Mouse (Mus musculus): Measurements from ENCODE around the gene Krtdap. TPM values are rescaled to one million over a fixed set of nuclear protein-coding genes. Genes with fewer than 3 reads are reported as not detected.
"Not testable (repeated sequence)": the region's sequence is repeated elsewhere in the genome, so short reads cannot be mapped to it uniquely, and the experiment has no call there.

Krtdap gene
- total RNA-seq (2021), result not detected
- long read RNA-seq, experiment 1, result 0 reads
- long read RNA-seq, experiment 2, result 0 reads

DNA sequence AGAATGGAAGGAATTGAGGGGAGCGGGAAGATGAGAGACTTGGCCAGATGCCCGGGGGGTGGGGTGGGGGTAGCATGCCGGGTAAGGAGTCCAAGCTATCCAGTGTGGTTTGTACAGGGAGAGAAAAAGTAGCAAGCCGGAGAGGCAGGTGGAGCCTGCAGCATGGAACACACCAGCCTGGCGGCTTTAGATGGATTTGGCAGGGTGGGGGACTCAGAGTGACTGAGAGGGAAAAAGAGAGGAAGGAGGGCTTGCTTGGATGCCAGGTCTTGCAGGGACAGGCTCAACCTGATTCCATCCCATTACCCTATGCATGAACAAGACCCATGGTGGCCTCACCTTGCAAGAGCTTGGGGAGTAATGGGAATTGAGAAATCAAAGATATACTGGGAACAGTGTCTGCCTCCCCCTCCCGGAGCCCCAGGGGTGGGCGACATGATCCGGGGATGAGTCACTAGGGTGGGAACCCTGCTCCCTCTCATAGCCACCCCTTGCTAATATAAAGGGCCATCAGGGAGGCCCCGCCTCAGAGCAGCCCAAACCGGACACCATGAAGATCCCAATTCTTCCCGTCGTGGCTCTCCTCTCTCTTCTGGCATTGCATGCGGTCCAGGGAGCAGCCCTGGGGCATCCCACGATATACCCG, at the start of gene Krtdap:
Krtdap (plus strand) TSS at position 520 of the 646 bp plus-strand sequence.
- intact Hi-C loops (cut with DNase I), result no loop called here
- DNase-seq, result no peak

- intact Hi-C loops (cut with DNase I); DNase-seq: not testable (repeated sequence)
These were observed 45.1 kb upstream of the Krtdap start for GRCm38 (mm10) chr7:30742570-30742969.

DNA sequence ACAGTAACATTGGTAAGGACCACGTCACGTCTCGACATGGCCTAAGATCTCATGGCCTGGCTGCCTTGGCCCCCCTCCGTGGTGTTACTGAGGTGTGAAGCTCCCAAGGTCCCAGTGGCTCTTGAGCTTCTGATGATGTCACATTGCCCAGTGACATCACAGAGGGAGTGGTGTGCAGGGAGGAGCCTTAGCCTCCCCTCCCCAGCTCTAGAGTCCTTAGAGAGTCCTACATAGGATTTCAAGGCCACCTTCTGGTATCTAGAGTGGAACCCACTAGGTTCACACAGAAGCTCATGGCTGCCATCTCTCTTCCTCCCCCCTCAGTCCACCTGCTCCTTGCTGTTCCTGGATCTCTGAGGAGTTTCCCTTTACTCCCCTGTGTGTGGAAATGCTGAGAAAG, 44.1 kb upstream of the Krtdap start, which contains the start of gene Gapdhs:
Gapdhs (minus strand) TSS at position 65 of the 400 bp plus-strand sequence.
- DNase-seq; intact Hi-C loops (cut with DNase I): not testable (repeated sequence)

DNA sequence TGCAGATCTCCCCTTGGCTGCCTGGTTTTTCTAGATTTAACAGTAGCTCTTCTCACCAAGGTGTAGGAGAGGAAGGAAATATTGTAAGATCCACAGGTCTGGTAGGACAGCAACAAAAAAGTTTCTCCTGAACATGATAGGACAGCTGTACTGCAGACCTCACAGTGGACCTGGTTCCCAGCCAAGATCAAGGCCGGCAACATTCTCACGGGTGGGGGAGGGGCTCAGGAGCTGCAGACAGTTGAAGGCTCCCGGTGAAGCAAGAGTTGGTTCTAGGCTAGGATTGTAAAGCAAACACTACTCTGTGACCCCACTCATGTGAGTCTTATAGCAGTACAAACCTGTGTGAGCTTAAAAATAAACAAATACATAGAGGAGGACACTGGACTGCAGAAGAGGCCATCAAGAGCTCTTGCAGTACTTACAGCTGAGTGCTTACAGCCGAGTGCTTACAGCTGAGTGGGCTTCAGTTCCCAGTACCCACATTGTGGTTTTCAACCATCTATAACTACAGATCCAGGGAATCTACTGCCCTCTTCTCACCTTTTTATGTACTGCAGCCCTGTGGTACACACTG, 43.6 kb upstream of the Krtdap start:
- DNase-seq, result peak; percentile 51 to 70
- intact Hi-C loops (cut with DNase I), result no loop called here

GRCm38 (mm10) chr7:30747525-30748204, 40.0 kb upstream of the Krtdap start:
- DNase-seq, result no peak
- intact Hi-C loops (cut with DNase I), result no loop called here

DNA sequence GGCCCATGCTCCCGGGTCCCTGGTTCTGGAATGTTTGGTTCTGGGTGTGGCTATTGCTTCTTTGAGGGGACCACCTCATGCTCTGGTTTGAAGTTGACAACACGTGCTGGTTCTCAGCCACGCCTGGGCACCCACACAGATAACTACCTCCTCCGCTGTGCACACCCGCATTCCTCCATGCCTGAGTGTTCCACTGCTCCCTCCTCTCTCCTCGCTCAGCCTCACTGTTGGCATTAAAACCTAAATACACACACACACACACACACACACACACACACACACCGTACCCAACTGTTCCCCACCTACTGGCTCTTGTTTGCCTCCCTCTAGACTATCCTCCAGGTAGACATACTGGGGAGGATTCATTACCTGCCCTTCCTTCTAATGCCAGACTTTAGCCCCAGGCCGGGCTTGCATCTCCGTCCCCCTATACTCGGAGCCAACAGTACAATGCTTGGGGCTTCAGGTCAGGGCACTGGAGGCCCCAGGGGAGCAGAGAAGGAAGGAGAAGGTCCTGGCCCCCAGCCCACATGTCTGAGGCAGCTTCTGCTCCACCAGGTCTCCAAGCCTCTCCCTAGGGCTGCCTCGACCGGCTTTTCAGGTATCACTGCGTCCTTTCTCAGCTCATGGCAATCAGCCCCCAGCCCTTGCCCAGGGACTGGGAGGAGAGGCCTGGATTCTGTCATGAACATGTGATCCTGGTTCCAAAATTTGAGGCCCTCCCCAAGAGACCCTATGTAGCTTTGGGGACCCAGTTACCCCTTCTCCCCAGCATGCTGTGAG, 37.7 kb upstream of the Krtdap start:
- intact Hi-C loops (cut with DNase I), result no loop called here
- DNase-seq, result no peak

DNA sequence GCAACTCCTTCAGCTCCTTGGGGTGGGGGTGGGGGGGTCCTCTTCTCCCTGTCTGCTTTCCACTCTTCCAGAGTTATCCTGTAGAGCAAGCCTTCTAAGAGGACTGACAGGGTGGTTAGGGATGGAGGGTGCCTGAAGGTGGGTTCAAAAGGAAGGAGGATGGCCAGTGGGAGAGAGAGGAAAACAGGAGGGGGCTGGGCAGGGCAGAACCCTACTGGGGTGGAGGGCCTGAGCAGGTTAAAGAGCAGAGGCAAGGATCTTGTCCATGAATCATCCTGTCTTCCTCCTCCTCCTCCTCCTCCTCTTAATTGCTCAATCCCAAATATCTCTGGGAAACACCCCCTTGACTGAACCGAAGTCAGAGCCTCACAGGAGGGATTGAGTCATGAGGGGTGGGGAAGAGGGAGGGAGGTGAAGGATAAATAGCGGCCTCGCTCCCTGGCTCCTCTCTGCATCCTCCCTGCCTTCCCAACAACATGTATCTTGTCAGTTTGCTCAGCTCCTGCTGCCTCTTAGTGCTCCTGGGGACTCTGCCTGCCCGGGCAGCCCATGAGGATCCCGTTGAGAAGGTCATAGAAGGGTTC, 36.5 kb upstream of the Krtdap start, which contains the start of gene Sbsn:
Sbsn (plus strand) TSS at position 386 of the 584 bp plus-strand sequence.
- DNase-seq, result no peak
- intact Hi-C loops (cut with DNase I), result no loop called here

GRCm38 (mm10) chr7:30757001-30757400, 30.7 kb upstream of the Krtdap start:
- intact Hi-C loops (cut with DNase I), result no loop called here
- no peak for DNase-seq

GRCm38 (mm10) chr7:30758853-30759252, 28.8 kb upstream of the Krtdap start:
- intact Hi-C loops (cut with DNase I), result no loop called here

DNA sequence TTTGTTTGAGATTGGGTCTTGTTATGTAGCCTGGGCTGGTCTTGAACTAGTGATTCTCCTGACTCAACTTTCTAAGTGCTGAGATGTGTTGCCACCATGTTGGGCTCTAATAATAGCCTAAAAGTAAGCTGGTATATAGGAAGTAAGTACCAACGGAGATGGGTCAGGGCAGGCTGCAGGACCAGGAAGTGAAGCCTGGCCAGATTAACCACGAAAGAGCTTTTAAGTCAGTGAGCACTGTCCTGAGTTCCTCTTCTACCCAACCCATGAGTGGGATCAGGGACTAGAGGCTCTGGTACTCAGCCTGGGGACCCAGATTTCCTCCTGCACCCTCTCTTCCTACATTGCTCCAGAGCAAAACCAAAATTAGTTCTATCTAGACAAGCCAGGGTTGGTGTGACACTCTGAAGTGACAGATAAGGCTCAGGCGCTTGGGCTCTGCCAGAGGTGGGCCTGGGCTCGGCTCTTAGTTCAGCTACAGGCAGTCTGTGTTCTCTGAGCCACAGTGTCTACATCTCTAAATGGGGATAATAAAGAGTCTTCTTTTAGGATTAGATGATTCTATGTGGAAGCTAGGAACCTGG, 25.8 kb upstream of the Krtdap start:
- no peak for DNase-seq
- intact Hi-C loops (cut with DNase I), result no loop called here

More at GRCm38 (mm10) chr7:30758853-30759252, 28.8 kb upstream of the Krtdap start:
- DNase-seq, result peak in 1 of 2 experiments; percentile 48

- intact Hi-C loops (cut with DNase I), result no loop called here
- DNase-seq, result no peak
These were observed 24.2 kb upstream of the Krtdap start, which contains the start of gene Dmkn for GRCm38 (mm10) chr7:30763456-30763855. TSS of gene Dmkn (plus strand) at chr7:30763756.

DNA sequence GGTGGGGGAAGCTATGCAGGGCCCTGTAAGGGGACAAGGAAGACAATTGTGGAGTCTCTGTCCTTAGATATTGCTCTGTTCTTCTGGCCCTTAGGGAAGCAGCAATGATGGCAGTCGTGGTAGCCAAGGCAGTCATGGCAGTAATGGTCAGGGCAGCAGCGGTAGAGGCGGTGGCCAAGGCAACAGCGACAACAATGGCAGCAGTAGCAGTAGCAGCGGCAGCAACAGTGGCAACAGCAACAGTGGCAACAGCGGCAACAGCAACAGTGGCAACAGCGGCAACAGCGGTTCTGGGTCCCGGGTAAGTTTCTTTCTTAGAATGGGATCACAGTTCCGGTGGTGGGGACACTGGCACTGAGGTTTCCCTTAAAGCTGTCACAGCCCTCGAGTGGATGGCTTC, 22.5 kb upstream of the Krtdap start:
- no peak for DNase-seq
- intact Hi-C loops (cut with DNase I), result no loop called here

- no peak for DNase-seq
- intact Hi-C loops (cut with DNase I), result no loop called here
These were observed 21.3 kb upstream of the Krtdap start for GRCm38 (mm10) chr7:30766408-30766807.

DNA sequence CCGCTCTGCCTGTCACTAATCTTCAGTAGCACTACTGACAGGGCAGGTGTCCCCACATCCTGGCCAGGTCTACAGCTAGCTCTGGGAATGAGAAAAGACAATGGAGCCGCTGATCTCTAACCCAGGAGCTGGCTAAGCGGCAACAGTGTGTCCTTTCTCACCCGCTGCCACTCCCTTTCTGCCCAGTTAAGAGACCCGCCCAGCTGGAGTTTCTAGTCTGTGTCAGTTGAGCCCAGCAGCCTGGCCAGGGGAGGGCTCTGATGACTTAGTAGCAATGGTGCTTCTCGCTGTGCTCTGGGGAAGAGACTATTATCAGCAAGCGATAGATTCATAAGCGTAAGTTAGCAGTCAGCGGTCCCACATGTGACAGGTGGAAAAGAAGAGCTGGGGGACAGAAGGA, 18.5 kb upstream of the Krtdap start:
- intact Hi-C loops (cut with DNase I), result no loop called here
- DNase-seq, result no peak

GRCm38 (mm10) chr7:30776104-30776503, 11.6 kb upstream of the Krtdap start:
- intact Hi-C loops (cut with DNase I), result no loop called here
- DNase-seq, result no peak

- intact Hi-C loops (cut with DNase I), result no loop called here
These were observed 10.6 kb upstream of the Krtdap start for GRCm38 (mm10) chr7:30777081-30777579.

DNA sequence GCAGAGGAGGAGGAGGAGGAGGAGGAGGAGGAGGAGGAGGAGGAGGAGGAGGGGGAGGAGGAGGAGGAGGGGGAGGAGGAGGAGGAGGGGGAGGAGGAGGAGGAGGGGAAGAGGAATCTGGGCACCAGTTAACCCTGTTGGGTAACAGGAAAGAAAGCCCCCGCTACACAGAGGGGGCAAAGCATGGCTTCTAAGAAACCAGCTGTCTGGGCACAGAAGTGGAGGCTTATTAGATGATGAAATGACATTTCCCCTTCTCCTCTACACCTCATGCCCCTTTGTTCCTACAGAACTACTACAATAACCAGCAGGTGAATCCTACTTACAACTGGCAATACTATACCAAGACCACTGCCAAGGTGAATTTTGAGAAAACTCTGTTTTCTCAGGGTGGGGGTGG, 9.8 kb upstream of the Krtdap start:
- intact Hi-C loops (cut with DNase I), result no loop called here
- DNase-seq, result no peak

More at GRCm38 (mm10) chr7:30777081-30777579, 10.6 kb upstream of the Krtdap start:
- DNase-seq, result no peak

GRCm38 (mm10) chr7:30781792-30782191, 5.9 kb upstream of the Krtdap start:
- intact Hi-C loops (cut with DNase I), result no loop called here
- peak; percentile 8 to 20 for DNase-seq

GRCm38 (mm10) chr7:30782658-30783057, 5.0 kb upstream of the Krtdap start:
- no peak for DNase-seq
- intact Hi-C loops (cut with DNase I), result no loop called here

DNA sequence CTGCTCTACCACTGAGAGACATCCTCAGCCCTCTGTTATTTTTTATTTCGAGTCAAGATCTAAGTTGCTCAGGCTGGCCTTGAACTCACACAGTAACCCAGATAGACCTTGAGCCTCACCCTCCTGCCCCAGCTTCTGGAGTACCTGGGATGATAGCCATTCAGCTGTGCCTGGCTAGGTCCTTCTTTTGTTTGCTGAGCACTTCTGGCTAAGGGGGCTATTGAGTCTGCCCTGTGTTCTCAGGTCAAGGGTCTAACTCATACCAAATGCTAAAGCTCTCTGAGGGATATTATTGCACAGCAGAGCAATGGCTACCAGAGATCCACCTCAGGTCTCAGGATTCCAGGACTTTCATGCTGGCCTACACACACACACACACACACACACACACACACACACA, 2.5 kb upstream of the Krtdap start:
- no peak for DNase-seq
- intact Hi-C loops (cut with DNase I), result no loop called here

Measured in heart, postnatal 14 days (tissue).